Mouse (Mus musculus) skeletal muscle tissue, adult 2 months (tissue): Measurements from ENCODE around the gene Svs3a.
"Not testable (repeated sequence)": the region's sequence is repeated elsewhere in the genome, so short reads cannot be mapped to it uniquely, and the experiment has no call there.

ENCODE experiments used
- DNase-seq: peaks from one replicate; pipeline ENCODE4 v3.0.0-alpha.2; 2012; ENCODE audit warnings: low read depth, low spot score

Gene Svs3a

DNA sequence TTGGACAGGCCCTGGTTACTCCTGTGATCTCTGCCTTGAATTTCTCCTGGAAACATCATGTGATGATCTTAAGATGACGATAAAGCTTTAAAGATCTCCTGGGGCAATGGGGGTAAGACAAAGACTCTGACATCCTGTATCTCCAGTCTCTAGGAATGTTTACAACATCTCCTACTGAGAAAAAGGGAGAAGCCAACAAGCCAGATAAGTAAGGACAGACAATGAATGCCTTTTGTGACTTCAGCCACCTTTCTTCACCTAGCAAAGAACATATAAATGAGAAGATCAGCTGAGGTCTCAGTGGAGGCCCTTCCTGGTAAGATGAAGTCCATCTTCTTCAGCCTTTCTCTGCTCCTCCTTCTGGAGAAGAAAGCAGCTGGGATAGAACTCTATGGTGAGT is at the start of gene Svs3a:
Svs3a (plus strand) TSS at position 301 of the 400 bp plus-strand sequence.
- DNase-seq: not testable (repeated sequence)

- DNase-seq: not testable (repeated sequence)
Measured at GRCm38 (mm10) chr2:164256540-164256939, 32.5 kb upstream of the Svs3a start, which contains the start of gene Svs3b. Gene Svs3b (minus strand): TSS chr2:164256640.

- DNase-seq: no peak
Measured at GRCm38 (mm10) chr2:164278359-164278758, 10.7 kb upstream of the Svs3a start, which contains the start of gene Svs4. Gene Svs4 (minus strand): TSS chr2:164278459.

GRCm38 (mm10) chr2:164312599-164312998 is 23.5 kb downstream of the Svs3a start:
- DNase-seq: no peak

GRCm38 (mm10) chr2:164315460-164315859 is 26.4 kb downstream of the Svs3a start:
- DNase-seq: not testable (repeated sequence)

DNA sequence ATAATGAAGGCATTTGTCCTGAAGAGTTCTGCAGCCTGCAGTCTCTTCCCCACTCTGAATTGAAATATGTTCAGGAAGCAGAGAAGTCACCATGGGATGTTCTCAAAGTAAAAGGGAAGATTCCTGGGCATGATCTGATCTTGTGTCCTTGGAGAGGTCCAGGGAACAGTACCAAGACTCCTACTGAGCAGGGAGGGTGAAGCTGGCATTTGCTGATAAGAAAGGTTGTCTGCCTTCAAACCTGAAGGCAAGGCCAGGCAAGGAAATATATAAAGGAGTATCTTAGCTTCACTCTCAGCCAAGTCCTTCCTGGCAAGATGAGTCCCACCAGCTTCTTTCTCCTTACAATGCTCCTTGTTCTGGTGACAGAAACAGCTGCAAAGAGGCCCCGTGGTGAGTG is 27.4 kb downstream of the Svs3a start, which contains the start of gene Svs6:
Svs6 (plus strand) TSS at position 301 of the 400 bp plus-strand sequence.
- not testable (repeated sequence) for DNase-seq

GRCm38 (mm10) chr2:164320983-164321382 is 31.9 kb downstream of the Svs3a start:
- DNase-seq: no peak

- DNase-seq: not testable (repeated sequence)
Measured at GRCm38 (mm10) chr2:164332440-164332839, 43.4 kb downstream of the Svs3a start, which contains the start of gene Svs5. Gene Svs5 (plus strand): TSS chr2:164332740.
